Mouse (Mus musculus): ENCODE data around the gene Wdr43.

Gene Wdr43

DNA sequence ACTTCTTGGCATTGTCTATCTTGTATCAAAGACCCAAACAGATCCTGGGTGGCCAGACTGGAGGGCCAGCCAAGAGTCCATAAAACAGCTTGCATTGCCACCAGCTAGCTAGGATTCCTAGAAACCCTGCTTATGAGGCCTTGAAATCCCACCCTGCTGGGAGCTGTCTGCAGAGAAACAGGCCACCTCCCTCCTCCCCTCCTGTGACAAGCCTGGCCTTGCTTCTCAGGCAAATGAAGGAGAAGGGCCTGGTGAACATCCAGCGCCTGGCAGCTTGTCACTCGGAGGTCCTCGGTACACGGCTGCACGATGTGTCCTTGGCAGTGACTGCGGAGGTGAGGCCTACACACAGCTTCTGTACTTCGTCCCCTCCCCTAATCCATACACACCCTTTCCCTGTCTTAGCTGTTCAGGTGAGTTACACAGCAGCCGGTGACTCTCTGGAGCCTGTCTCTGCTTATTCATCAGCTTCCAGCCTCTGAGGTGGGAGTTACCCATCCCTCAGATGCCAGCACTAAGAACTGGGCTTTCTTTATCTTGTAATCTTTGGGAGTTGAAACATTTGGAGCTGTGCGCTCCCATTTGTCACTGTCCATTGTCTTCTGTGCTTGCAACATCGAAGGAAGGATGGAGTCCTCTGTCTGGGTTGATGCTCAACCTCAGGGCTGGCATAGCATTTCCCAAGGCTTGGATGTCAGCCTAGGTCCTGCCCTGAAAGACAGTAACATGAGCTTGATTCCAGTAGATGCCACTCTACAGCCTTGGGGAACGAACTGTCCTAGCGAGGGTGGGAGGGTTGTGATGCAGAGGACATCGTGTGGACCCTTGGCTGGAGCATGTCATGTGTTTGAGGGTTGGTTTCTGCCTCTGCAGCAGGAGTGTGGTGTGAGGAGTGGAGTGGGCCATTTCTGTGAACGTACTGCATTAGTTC lies 90.1 kb downstream of the Wdr43 start:
- DNase-seq (ENCODE audit: low spot score in 2 of 2) = no peak

DNA sequence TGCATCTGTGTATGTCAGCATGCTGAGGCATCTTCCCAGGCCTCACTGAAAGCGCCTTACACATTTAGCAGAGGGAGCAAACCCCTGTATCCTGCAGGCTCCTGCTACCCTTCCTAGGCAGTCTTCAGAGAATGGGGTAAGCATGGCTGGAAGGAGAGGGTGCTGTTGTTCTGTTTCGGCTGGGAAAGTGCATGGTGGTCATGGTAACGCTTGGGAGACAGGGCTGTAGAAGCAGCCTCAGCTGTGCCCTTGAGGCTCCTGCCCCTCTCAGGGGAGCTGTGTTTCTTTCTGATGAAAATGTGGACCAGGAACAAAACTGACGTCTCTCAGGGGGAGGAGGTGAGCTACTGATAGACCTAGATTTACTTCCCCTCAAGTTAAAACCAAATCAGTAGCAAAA lies 92.0 kb downstream of the Wdr43 start:
- no peak for DNase-seq (ENCODE audit: low spot score in 2 of 2)

All from spleen, postnatal 4 days (tissue).